8 mouse cellular contexts compared by ENCODE assay signal in the genomic region with DNA sequence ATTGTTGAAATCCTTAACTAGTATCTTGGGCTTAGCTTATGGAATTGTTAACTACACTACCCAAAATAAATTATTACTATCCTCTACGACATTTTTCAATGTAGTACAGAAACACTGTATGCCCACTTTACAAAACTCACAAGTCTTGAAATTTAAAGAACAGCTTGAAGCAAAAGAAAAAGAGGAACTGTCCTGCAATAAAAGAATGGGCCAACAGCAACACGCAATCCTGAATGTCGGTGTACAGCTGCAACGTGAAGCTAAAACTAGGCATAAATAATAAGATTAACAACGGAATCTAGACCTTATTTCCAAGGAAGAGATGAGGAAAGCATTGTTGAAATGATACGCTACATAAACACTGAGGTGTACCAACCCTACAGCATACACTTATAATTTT. TPM values are rescaled to one million over a fixed set of nuclear protein-coding genes. Genes with fewer than 3 reads are reported as not detected.
DNase-seq lines count a peak whose midpoint lies in the region; ATAC-seq and TF ChIP-seq lines count a peak whose summit lies in the region.

No protein-coding gene starts in this region.

- no peak for TF ChIP-seq POLR2A in bone marrow, adult 2 months (IDR thresholded peaks at IDR 0.05; ENCODE audit: borderline replicate concordance, control insufficient read depth, low read depth, low read length)

- ATAC-seq in heart, embryonic 15.5 days (replicated peaks; ENCODE audit: insufficient number of reproducible peaks, insufficient read depth, low FRiP score, low read depth) = no peak
- ATAC-seq in hindbrain, embryonic 15.5 days (ENCODE audit: low FRiP score, low read depth) = no peak
- ATAC-seq in midbrain, embryonic 12.5 days (ENCODE audit: low FRiP score, low read depth) = no peak

- no peak for DNase-seq in heart, postnatal 10 days
- no peak for DNase-seq in adrenal gland, postnatal 25 days
- DNase-seq in left cerebral cortex, adult 2 months (ENCODE audit: extremely low spot score in 1 of 2, low spot score in 2 of 2) = no peak
- no peak for DNase-seq in left cerebral cortex, adult 11 months (ENCODE audit: low spot score)

- peak overlapping the region; percentile 81 for H3K9ac ChIP-seq in heart, embryonic 15.5 days
- H3K9ac ChIP-seq in hindbrain, embryonic 15.5 days = no peak overlapping the region
- peak overlapping the region; percentile 72 for H3K9ac ChIP-seq in midbrain, embryonic 12.5 days (replicated peaks)

- peaks cover 15% of the 10 kb centered on the region for H3K4me1 ChIP-seq in heart, embryonic 15.5 days (replicated peaks)
- H3K4me1 ChIP-seq in bone marrow, adult 2 months (ENCODE audit: control insufficient read depth, insufficient read depth, low read length) = no peaks in the 10 kb centered on the region; the same call in 1 of the 2 replicates
- H3K4me1 ChIP-seq in hindbrain, embryonic 15.5 days (replicated peaks) = peaks cover 13% of the 10 kb centered on the region
- H3K4me1 ChIP-seq in midbrain, embryonic 12.5 days = peaks cover 12% of the 10 kb centered on the region; the same call in 1 of the 2 replicates

- no peaks in the 10 kb centered on the region for H3K36me3 ChIP-seq in heart, embryonic 15.5 days
- no peaks in the 10 kb centered on the region for H3K36me3 ChIP-seq in hindbrain, embryonic 15.5 days
- H3K36me3 ChIP-seq in midbrain, embryonic 12.5 days = no peaks in the 10 kb centered on the region

- intact Hi-C loops in heart, postnatal 10 days (cut with DNase I) = no loop called here
- intact Hi-C loops in left cerebral cortex, adult 2 months (cut with DNase I) = no loop called here

- peak overlapping the region; percentile 82 for H3K4me2 ChIP-seq in heart, embryonic 15.5 days
- H3K4me2 ChIP-seq in hindbrain, embryonic 15.5 days = peak overlapping the region; percentile 90
- peak overlapping the region; percentile 62 for H3K4me2 ChIP-seq in midbrain, embryonic 12.5 days (replicated peaks)

- H3K4me3 ChIP-seq in heart, embryonic 15.5 days = peak overlapping the region; percentile 92
- H3K4me3 ChIP-seq in bone marrow, adult 2 months (replicated peaks; ENCODE audit: control insufficient read depth, low read depth, low read length) = peak overlapping the region; percentile 99
- peak overlapping the region; percentile 78 for H3K4me3 ChIP-seq in hindbrain, embryonic 15.5 days
- H3K4me3 ChIP-seq in midbrain, embryonic 12.5 days = peak overlapping the region; percentile 66
- no peak overlapping the region for H3K4me3 ChIP-seq in left cerebral cortex, adult 2 months

- H3K9me3 ChIP-seq in heart, embryonic 15.5 days (replicated peaks) = no peaks in the 10 kb centered on the region
- no peaks in the 10 kb centered on the region for H3K9me3 ChIP-seq in hindbrain, embryonic 15.5 days
- H3K9me3 ChIP-seq in midbrain, embryonic 12.5 days = no peaks in the 10 kb centered on the region

- TF ChIP-seq CTCF in bone marrow, adult 2 months (IDR thresholded peaks at IDR 0.05; ENCODE audit: control insufficient read depth, insufficient read depth, low read length) = no peak
- TF ChIP-seq CTCF in left cerebral cortex, adult 2 months (IDR thresholded peaks at IDR 0.05) = no peak

- WGBS in heart, embryonic 15.5 days = 11% methylated on average over 6 of the region's 6 CpGs
- 1% methylated on average over 6 of the region's 6 CpGs for WGBS in bone marrow, adult 2 months
- WGBS in hindbrain, embryonic 15.5 days = 15% methylated on average over 6 of the region's 6 CpGs
- 14% methylated on average over 6 of the region's 6 CpGs for WGBS in midbrain, embryonic 12.5 days

- H3K27me3 ChIP-seq in heart, embryonic 15.5 days = no peaks in the 10 kb centered on the region
- no peaks in the 10 kb centered on the region for H3K27me3 ChIP-seq in hindbrain, embryonic 15.5 days
- no peaks in the 10 kb centered on the region for H3K27me3 ChIP-seq in midbrain, embryonic 12.5 days

- H3K27ac ChIP-seq in heart, embryonic 15.5 days = peak overlapping the region; percentile 91
- no peak overlapping the region for H3K27ac ChIP-seq in bone marrow, adult 2 months (ENCODE audit: control insufficient read depth, insufficient read depth, low read depth, low read length, poor library complexity)
- no peak overlapping the region for H3K27ac ChIP-seq in hindbrain, embryonic 15.5 days (replicated peaks)
- peak overlapping the region; percentile 81; the same call in 1 of the 2 replicates for H3K27ac ChIP-seq in midbrain, embryonic 12.5 days (replicated peaks)
- no peak overlapping the region for H3K27ac ChIP-seq in left cerebral cortex, adult 2 months

RNA-seq across cellular contexts. Expression of a gene that starts 1.1 kb away (rescaled TPM):
- 46.6 and 48.6 TPM in 2 replicates for polyA plus RNA-seq in heart, embryonic 15.5 days (2015; fragmentation: Nextera tagmentation; extraction: Ambion mirVana)
- 10 to 100 TPM; 20.3 to 25.2 TPM for total RNA-seq in heart, postnatal 10 days (2021)
- polyA plus RNA-seq in bone marrow, adult 2 months (2011; ENCODE audit: insufficient read depth, insufficient read length, low replicate concordance, missing spikeins) = 26.1 and 35.5 TPM in 2 replicates
- polyA plus RNA-seq in hindbrain, embryonic 15.5 days (2015; fragmentation: Nextera tagmentation; extraction: Ambion mirVana) = 6.5 and 6.7 TPM in 2 replicates
- polyA plus RNA-seq in midbrain, embryonic 12.5 days (2016; fragmentation: Nextera tagmentation; extraction: Ambion mirVana) = 32.4 and 33.7 TPM in 2 replicates
- total RNA-seq in adrenal gland, postnatal 25 days (2021) = 8.6 and 15.6 TPM in 2 replicates
- 1 to 10 TPM; 8.6 to 9.7 TPM for total RNA-seq in left cerebral cortex, adult 2 months (2021)

RNA-seq across cellular contexts. Expression of a gene that starts 23.4 kb away (rescaled TPM):
- 2.0 and 3.1 TPM in 2 replicates for polyA plus RNA-seq in heart, embryonic 15.5 days (2015; fragmentation: Nextera tagmentation; extraction: Ambion mirVana)
- under 1 TPM; 0.35 to 0.43 TPM for total RNA-seq in heart, postnatal 10 days (2021)
- polyA plus RNA-seq in bone marrow, adult 2 months (2011; ENCODE audit: insufficient read depth, insufficient read length, low replicate concordance, missing spikeins) = 4.9 and 8.9 TPM in 2 replicates
- 14.7 and 16.5 TPM in 2 replicates for polyA plus RNA-seq in hindbrain, embryonic 15.5 days (2015; fragmentation: Nextera tagmentation; extraction: Ambion mirVana)
- polyA plus RNA-seq in midbrain, embryonic 12.5 days (2016; fragmentation: Nextera tagmentation; extraction: Ambion mirVana) = 9.8 and 11.8 TPM in 2 replicates
- 6.6 and 7.2 TPM in 2 replicates for total RNA-seq in adrenal gland, postnatal 25 days (2021)
- 10 to 100 TPM in 1 of 2 experiments, 1 to 10 TPM in 1; 7.0 to 10.0 TPM for total RNA-seq in left cerebral cortex, adult 2 months (2021)

Comparison
In these comparisons a context has a peak if more than half of its experiments do, and no peak if none do; other contexts are left out.
1. H3K27ac ChIP-seq: peak in heart, embryonic 15.5 days (single experiment) and midbrain, embryonic 12.5 days (single experiment); none in bone marrow, adult 2 months (single experiment), hindbrain, embryonic 15.5 days (single experiment) and left cerebral cortex, adult 2 months (single experiment).
2. Peak in every context shown above with its lines, with median percentiles within 50 percentile points of each other: H3K4me2 ChIP-seq.